Mouse (Mus musculus) thymus, postnatal 10 days (tissue): Measurements from ENCODE around the gene Psmc1.

Source experiments
- DNase-seq, 2 experiments: peaks; one replicate each; pipeline ENCODE4 v3.0.0; 2021; ENCODE audit warnings: low spot score in 2 of 2

Psmc1 gene

GRCm38 (mm10) chr12:100172481-100172880 lies 62.5 kb downstream of the Psmc1 start:
- DNase-seq, result no peak
